Mouse (Mus musculus): Measurements from ENCODE around the gene Ccdc50. TPM values are rescaled to one million over a fixed set of nuclear protein-coding genes. Genes with fewer than 3 reads are reported as not detected.

Gene Ccdc50
- polyA plus RNA-seq, 1 experiment from 2014 or later: 44.9 TPM

GRCm38 (mm10) chr16:27483834-27484233 is 95.2 kb downstream of the Ccdc50 start:
- no peaks in the 10 kb centered on the region for H3K4me1 ChIP-seq (ENCODE audit: insufficient read depth, low read length)
- no peaks in the 10 kb centered on the region for H3K36me3 ChIP-seq (ENCODE audit: insufficient read depth, low read length)
- H3K9me3 ChIP-seq (ENCODE audit: low read length): no peaks in the 10 kb centered on the region
- no peak overlapping the region for H3K9ac ChIP-seq (replicated peaks; ENCODE audit: low read length)
- H3K4me3 ChIP-seq (ENCODE audit: low read length): no peak overlapping the region
- WGBS: 76% methylated on average over 1 of the region's 1 CpGs
- no peak overlapping the region for H3K4me2 ChIP-seq (replicated peaks; ENCODE audit: low read depth, low read length)
- ATAC-seq (ENCODE audit: low FRiP score, low TSS enrichment): no peak
- H3K27ac ChIP-seq (ENCODE audit: low read length): no peak overlapping the region
- H3K27me3 ChIP-seq (ENCODE audit: insufficient read depth, low read length): no peaks in the 10 kb centered on the region

Other genes starting within 250 kb of the Ccdc50 start
- gene Ostn, start 81.4 kb upstream of the Ccdc50 start, polyA plus RNA-seq (2015; fragmentation: Nextera tagmentation; extraction: Ambion mirVana): 0.11 TPM in 1 of 2 replicates, not detected in the other
- gene Uts2b, start 18.6 kb upstream of the Ccdc50 start, polyA plus RNA-seq (2015; fragmentation: Nextera tagmentation; extraction: Ambion mirVana): not detected in 2 replicates